Mouse (Mus musculus): ENCODE measurements around the gene Elfn2. TPM values are rescaled to one million over a fixed set of nuclear protein-coding genes. Genes with fewer than 3 reads are reported as not detected.

Elfn2 gene
- polyA plus RNA-seq, 1 experiment from 2014 or later = 0.88 TPM

DNA sequence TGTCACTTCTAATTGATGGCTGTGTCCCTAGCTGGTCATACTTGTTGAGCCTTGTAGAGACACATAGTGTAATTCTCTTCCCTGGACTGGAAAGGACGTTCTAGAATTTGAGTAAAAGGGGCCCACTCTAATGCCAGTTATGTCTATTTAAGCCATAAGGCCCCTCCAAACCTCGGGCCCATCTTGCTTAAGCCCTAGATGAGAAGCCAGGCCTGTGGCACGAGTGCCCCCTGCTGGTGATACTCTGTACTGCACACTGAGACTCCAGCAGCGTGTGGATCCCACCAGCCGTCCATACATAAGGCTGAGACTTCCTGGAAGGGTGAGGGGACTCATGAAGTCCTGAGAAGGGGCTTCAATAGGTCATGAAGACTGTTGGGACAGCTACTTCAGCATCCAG, 25.6 kb upstream of the Elfn2 start:
- H3K27ac ChIP-seq (replicated peaks) = no peak overlapping the region
- ATAC-seq (ENCODE audit: low FRiP score, low read depth) = 0 out of 2 replicates have a peak, but pooled peaks have one; percentile 41
- H3K4me2 ChIP-seq (replicated peaks) = no peak overlapping the region
- WGBS = 4% methylated on average over 5 of the region's 5 CpGs
- peaks cover 8% of the 10 kb centered on the region; the same call in 1 of the 2 replicates for H3K4me1 ChIP-seq
- H3K9ac ChIP-seq (replicated peaks) = no peak overlapping the region
- no peaks in the 10 kb centered on the region for H3K9me3 ChIP-seq
- H3K36me3 ChIP-seq = 0 out of 2 replicates have a peak, but pooled peaks cover 8% of the 10 kb centered on the region
- H3K27me3 ChIP-seq = no peaks in the 10 kb centered on the region
- no peak overlapping the region for H3K4me3 ChIP-seq

GRCm38 (mm10) chr15:78742831-78743230, 24.3 kb upstream of the Elfn2 start:
- no peak for ATAC-seq (ENCODE audit: low FRiP score, low read depth)
- no peak overlapping the region for H3K9ac ChIP-seq (replicated peaks)
- H3K27me3 ChIP-seq = no peaks in the 10 kb centered on the region
- H3K4me1 ChIP-seq = peaks cover 9% of the 10 kb centered on the region; the same call in 1 of the 2 replicates
- no peak overlapping the region for H3K4me3 ChIP-seq
- no peaks in the 10 kb centered on the region for H3K9me3 ChIP-seq
- no peak overlapping the region for H3K27ac ChIP-seq (replicated peaks)
- no peaks in the 10 kb centered on the region for H3K36me3 ChIP-seq
- no peak overlapping the region for H3K4me2 ChIP-seq (replicated peaks)
- 77% methylated on average over 8 of the region's 10 CpGs for WGBS

GRCm38 (mm10) chr15:78740662-78741061, 22.1 kb upstream of the Elfn2 start:
- peaks cover 31% of the 10 kb centered on the region for H3K4me1 ChIP-seq
- no peak overlapping the region for H3K9ac ChIP-seq (replicated peaks)
- H3K27ac ChIP-seq (replicated peaks) = no peak overlapping the region
- H3K9me3 ChIP-seq = no peaks in the 10 kb centered on the region
- 82% methylated on average over 12 of the region's 12 CpGs for WGBS
- H3K27me3 ChIP-seq = no peaks in the 10 kb centered on the region; the same call in 1 of the 2 replicates
- no peak for ATAC-seq (ENCODE audit: low FRiP score, low read depth)
- H3K4me2 ChIP-seq (replicated peaks) = no peak overlapping the region
- H3K36me3 ChIP-seq = no peaks in the 10 kb centered on the region
- H3K4me3 ChIP-seq = no peak overlapping the region

GRCm38 (mm10) chr15:78737146-78737545, 18.6 kb upstream of the Elfn2 start:
- Histone ChIP-seq H3K9me3 (no peaks in the 10 kb centered on the region), H3K9ac (replicated peaks) (no peak overlapping the region), H3K27ac (replicated peaks) (0 out of 2 replicates have a peak overlapping the region, but pooled peaks have one; percentile 42), H3K36me3 (no peaks in the 10 kb centered on the region), H3K4me2 (replicated peaks) (no peak overlapping the region), H3K27me3 (no peaks in the 10 kb centered on the region; the same call in 1 of the 2 replicates), H3K4me1 (peaks cover 30% of the 10 kb centered on the region), H3K4me3 (no peak overlapping the region)
- no peak for ATAC-seq (ENCODE audit: low FRiP score, low read depth)
- WGBS = 75% methylated on average over 6 of the region's 6 CpGs

GRCm38 (mm10) chr15:78736681-78737100, 18.1 kb upstream of the Elfn2 start:
- Histone ChIP-seq H3K9me3 (no peaks in the 10 kb centered on the region), H3K4me3 (no peak overlapping the region), H3K36me3 (no peaks in the 10 kb centered on the region), H3K27ac (replicated peaks) (peak overlapping the region; percentile 42; the same call in 1 of the 2 replicates), H3K9ac (replicated peaks) (no peak overlapping the region), H3K4me1 (peaks cover 30% of the 10 kb centered on the region), H3K4me2 (replicated peaks) (no peak overlapping the region), H3K27me3 (no peaks in the 10 kb centered on the region; the same call in 1 of the 2 replicates)
- 49% methylated on average over 7 of the region's 7 CpGs for WGBS
- ATAC-seq (ENCODE audit: low FRiP score, low read depth) = no peak

GRCm38 (mm10) chr15:78736181-78736579, 17.6 kb upstream of the Elfn2 start:
- H3K4me1 ChIP-seq = peaks cover 30% of the 10 kb centered on the region
- ATAC-seq (ENCODE audit: low FRiP score, low read depth) = no peak

GRCm38 (mm10) chr15:78735431-78736180, 17.0 kb upstream of the Elfn2 start:
- Histone ChIP-seq H3K27me3 (no peaks in the 10 kb centered on the region; the same call in 1 of the 2 replicates), H3K4me1 (peaks cover 30% of the 10 kb centered on the region), H3K36me3 (no peaks in the 10 kb centered on the region), H3K9ac (replicated peaks) (no peak overlapping the region), H3K27ac (replicated peaks) (peak overlapping the region; percentile 64), H3K4me2 (replicated peaks) (no peak overlapping the region), H3K9me3 (no peaks in the 10 kb centered on the region), H3K4me3 (no peak overlapping the region)
- peak; percentile 41 for ATAC-seq (ENCODE audit: low FRiP score, low read depth)
- WGBS = 38% methylated on average over 17 of the region's 17 CpGs

More at GRCm38 (mm10) chr15:78736181-78736579, 17.6 kb upstream of the Elfn2 start:
- H3K9ac ChIP-seq (replicated peaks) = no peak overlapping the region
- H3K27me3 ChIP-seq = no peaks in the 10 kb centered on the region; the same call in 1 of the 2 replicates
- no peak overlapping the region for H3K4me3 ChIP-seq
- no peaks in the 10 kb centered on the region for H3K36me3 ChIP-seq
- WGBS = 72% methylated on average over 3 of the region's 3 CpGs
- H3K27ac ChIP-seq (replicated peaks) = peak overlapping the region; percentile 42; the same call in 1 of the 2 replicates
- no peaks in the 10 kb centered on the region for H3K9me3 ChIP-seq
- no peak overlapping the region for H3K4me2 ChIP-seq (replicated peaks)

DNA sequence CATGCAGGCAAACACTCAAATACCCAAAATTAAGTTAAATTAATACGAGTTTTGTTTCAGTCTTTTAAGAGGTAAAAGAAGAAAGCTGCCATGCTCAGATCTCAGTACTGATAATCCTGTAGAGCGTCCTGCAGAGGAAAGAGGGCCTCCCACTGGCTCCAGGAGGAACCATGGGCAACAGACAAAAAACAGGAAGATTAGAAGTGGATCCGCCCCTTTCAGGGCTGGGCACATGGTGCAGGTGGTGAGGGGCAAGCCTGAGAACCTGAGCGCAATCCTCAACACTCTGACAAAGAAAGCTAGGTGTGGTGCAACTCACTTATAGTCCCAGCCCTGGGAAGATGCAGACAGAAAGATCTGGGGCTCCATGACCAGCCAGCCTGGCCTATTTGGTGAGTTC, 13.3 kb upstream of the Elfn2 start:
- Histone ChIP-seq H3K4me3 (no peak overlapping the region), H3K27me3 (no peaks in the 10 kb centered on the region; the same call in 1 of the 2 replicates), H3K4me1 (peaks cover 19% of the 10 kb centered on the region), H3K4me2 (replicated peaks) (no peak overlapping the region), H3K27ac (replicated peaks) (no peak overlapping the region), H3K9ac (replicated peaks) (no peak overlapping the region), H3K9me3 (no peaks in the 10 kb centered on the region), H3K36me3 (no peaks in the 10 kb centered on the region)
- no peak for ATAC-seq (ENCODE audit: low FRiP score, low read depth)
- 45% methylated on average over 4 of the region's 4 CpGs for WGBS

DNA sequence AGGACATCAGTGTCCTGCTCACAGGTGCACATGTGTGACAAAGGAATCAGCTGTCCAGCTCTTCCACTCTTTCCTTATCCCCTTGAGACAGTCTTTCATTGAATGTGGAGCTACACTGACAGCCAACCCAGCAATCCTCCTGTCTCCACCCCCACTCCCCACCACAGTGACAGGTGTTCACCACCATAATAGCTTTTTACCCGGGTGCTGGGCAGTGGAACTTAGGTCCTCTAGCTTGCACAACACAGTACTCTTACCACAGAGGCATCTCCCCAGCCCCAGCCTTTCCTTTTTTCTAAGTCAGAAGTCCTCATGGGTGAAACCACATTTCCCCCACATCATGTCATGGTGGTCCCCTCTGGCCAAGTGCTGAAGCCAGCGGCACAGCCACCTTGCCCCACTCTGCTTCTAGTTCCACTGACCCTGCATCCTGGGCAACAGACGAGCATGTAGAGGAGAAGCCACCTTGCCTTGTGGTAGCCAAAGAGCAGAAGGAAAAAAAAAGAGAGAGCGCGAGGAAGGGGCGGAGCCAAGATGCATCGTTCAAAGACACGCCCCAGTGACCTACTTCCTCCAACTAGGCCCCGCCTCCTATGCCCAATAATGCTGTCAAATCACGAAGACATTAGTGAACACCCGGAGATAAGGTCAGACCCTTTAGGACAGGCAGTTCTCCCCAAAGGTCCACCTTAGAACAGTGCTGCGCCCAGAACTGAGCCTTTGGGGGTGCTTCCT, 11.9 kb upstream of the Elfn2 start:
- Histone ChIP-seq H3K4me1 (peaks cover 5% of the 10 kb centered on the region), H3K4me2 (replicated peaks) (no peak overlapping the region), H3K9ac (replicated peaks) (no peak overlapping the region), H3K4me3 (no peak overlapping the region), H3K9me3 (no peaks in the 10 kb centered on the region), H3K36me3 (no peaks in the 10 kb centered on the region), H3K27ac (replicated peaks) (no peak overlapping the region), H3K27me3 (no peaks in the 10 kb centered on the region; the same call in 1 of the 2 replicates)
- 92% methylated on average over 12 of the region's 12 CpGs for WGBS
- no peak for ATAC-seq (ENCODE audit: low FRiP score, low read depth)

DNA sequence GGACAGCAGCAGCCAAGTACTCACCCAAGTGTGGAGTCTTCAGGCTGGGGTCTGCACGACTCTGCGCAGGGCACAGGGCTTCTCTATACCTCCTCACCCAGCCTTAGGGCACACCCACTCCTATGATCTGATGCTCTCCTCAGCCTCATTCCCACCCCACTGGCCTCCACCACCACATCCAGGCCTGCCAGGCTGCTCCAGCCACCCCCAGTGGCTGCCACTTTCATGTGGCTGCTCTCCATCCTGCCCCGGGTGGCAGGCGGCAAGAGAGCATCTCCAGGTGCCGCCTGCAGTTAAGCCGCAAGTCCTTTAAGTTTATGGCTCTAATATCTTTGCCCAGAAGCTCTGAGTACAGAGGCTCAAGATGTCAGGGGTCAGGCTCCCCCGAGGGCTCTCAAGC, 8.1 kb upstream of the Elfn2 start:
- H3K4me3 ChIP-seq = no peak overlapping the region
- H3K36me3 ChIP-seq = no peaks in the 10 kb centered on the region
- no peaks in the 10 kb centered on the region for H3K9me3 ChIP-seq
- ATAC-seq (ENCODE audit: low FRiP score, low read depth) = no peak
- no peak overlapping the region for H3K9ac ChIP-seq (replicated peaks)
- H3K4me2 ChIP-seq (replicated peaks) = no peak overlapping the region
- WGBS = 65% methylated on average over 7 of the region's 7 CpGs
- no peaks in the 10 kb centered on the region for H3K4me1 ChIP-seq
- H3K27me3 ChIP-seq = peaks cover 10% of the 10 kb centered on the region
- H3K27ac ChIP-seq (replicated peaks) = no peak overlapping the region

DNA sequence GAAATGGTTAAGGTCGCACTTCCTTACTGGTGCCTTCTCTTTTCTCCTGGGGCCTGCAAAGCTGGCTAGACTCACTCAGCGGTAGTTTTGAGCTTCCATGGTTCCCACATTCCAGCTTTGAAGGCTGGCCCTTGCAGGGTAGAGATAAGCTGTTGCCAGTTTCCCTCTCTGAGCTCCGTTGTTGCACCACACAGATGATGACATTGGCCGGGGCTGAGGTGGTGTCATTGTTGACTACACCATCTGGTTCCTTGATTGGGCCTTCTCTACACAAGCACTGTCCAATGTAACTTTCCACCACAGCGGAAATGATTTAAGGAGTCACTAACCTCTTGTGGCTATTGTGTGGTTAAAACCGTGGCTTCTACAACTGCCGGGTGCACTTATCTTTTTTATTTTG, 2.0 kb upstream of the Elfn2 start:
- 80% methylated on average over 7 of the region's 7 CpGs for WGBS
- no peak for ATAC-seq (ENCODE audit: low FRiP score, low read depth)
- no peak overlapping the region for H3K4me2 ChIP-seq (replicated peaks)
- no peak overlapping the region for H3K9ac ChIP-seq (replicated peaks)
- H3K27me3 ChIP-seq = peaks cover 62% of the 10 kb centered on the region
- H3K4me3 ChIP-seq = no peak overlapping the region
- H3K9me3 ChIP-seq = no peaks in the 10 kb centered on the region
- peaks cover 28% of the 10 kb centered on the region for H3K4me1 ChIP-seq
- H3K36me3 ChIP-seq = no peaks in the 10 kb centered on the region
- H3K27ac ChIP-seq (replicated peaks) = no peak overlapping the region

- peaks cover 28% of the 10 kb centered on the region for H3K4me1 ChIP-seq
- no peaks in the 10 kb centered on the region for H3K36me3 ChIP-seq
- peaks cover 66% of the 10 kb centered on the region for H3K27me3 ChIP-seq
- ATAC-seq (ENCODE audit: low FRiP score, low read depth) = peak; percentile 51; the same call in 1 of the 2 replicates
- no peaks in the 10 kb centered on the region for H3K9me3 ChIP-seq
- WGBS = 2% methylated on average over 16 of the region's 16 CpGs
- H3K4me2 ChIP-seq (replicated peaks) = peak overlapping the region; percentile 32; the same call in 1 of the 2 replicates
- no peak overlapping the region for H3K9ac ChIP-seq (replicated peaks)
- no peak overlapping the region for H3K27ac ChIP-seq (replicated peaks)
- no peak overlapping the region for H3K4me3 ChIP-seq
Observed at GRCm38 (mm10) chr15:78720094-78720493, 1.5 kb upstream of the Elfn2 start.

Measured in midbrain, embryonic 12.5 days (tissue).